Mouse (Mus musculus) kidney, adult 9 months (tissue): Measurements from ENCODE around the gene Mrps33.

ENCODE experiments used
- DNase-seq: peaks from one replicate; pipeline ENCODE4 v3.0.0; 2022

The Mrps33 gene

GRCm38 (mm10) chr6:39810612-39811116 lies at the start of gene Mrps33:
TSS of gene Mrps33 (minus strand) at chr6:39810988.
- DNase-seq: peak; percentile 99

DNA sequence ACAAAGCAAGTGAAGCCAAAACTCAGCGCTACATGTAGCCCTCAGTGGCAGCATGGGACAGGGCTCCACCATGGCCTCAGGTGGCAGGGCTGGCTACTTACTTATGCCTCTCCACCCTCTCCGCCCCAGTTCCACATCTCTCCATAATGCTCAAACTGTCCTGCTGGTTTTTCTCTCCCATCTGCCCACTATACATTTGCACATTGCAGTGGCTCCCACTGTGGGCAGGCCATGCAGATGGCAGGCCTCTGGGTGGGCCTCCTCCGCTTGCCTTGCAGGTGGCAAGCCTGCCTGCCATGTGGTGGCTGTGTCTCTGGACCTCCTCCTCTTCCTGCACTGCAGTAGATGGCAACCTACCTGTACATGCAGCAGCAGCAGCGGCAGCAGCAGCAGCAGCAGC lies 38.9 kb upstream of the Mrps33 start:
- DNase-seq: no peak

DNA sequence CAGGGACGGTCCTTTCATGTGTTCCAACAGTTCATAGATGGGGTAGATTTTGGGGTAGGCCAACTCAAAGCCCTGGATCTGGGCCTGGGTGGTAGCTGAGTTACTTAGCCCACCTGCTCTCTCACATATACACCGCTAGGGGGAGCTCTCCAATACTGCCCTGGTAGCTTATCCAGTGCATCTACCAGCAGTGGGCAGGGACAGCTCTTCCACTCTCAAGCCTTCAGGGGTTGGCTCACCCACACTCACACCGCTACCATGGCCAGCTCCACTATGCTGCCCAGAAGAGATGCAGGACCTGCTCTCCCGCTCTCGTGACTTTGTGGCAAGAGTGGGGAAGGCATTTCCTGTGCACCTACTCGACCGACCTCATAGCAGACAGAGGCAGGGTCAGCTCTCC lies 38.0 kb upstream of the Mrps33 start:
- peak; percentile 21 for DNase-seq

DNA sequence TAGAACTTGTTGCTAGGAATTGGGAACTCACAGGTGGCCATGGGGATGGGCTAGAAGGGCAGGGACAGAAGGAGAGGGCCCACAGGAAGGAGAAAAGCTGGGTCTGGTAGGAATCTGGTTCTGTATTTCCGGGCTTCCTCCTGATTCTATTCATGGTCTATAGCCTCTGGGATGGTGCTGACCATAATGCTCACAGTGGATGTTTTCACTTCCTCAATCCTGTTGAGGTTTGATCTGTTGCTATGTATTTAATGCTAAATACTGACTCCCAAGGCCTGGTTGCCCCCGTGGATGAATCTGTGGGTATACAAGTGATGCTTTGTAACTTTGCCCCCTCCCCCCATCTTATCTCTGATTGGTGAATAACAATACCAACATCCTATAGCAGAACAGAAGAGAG lies 36.8 kb upstream of the Mrps33 start:
- DNase-seq: no peak

GRCm38 (mm10) chr6:39843698-39844342 lies 33.0 kb upstream of the Mrps33 start:
- DNase-seq: no peak

DNA sequence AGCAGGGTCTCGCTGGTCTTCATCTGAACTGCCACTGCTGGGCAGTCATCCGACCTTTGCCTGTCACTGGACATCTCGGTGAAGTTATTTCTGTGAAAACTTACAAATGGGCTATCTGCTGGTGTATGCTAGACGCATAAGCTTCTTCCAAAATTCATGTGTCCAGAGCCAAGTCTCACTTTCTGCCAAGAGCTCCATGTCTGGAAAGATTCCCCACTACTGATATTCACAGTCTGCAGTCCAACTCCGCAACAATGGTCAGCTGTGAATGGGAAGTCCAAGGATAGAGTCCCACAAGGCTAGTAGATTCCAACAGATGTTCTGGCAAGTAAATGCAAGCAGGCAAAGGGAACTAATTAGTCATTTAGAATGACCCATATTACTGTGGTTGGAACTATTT lies 17.9 kb upstream of the Mrps33 start:
- no peak for DNase-seq

DNA sequence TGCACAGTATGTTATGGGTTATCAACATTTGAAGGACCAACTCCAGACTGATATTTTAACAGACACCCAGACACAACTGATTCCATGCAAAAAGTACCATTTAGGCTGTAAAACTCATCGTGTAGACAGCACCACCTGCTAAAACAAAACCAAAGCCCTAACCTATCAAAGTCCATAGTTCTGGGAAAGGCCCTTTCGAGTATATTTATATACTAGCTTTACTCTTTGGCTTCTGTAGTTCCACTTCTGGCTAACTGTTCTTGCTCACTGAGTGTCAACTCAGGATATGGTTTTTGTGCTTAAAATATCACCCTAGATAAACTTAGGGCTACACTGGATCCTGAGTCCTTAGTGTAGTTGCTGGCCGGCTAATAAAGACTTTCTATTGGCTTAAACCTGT lies 10.5 kb upstream of the Mrps33 start:
- DNase-seq: no peak

- DNase-seq: no peak
Observed at GRCm38 (mm10) chr6:39818922-39819321, 8.1 kb upstream of the Mrps33 start.

DNA sequence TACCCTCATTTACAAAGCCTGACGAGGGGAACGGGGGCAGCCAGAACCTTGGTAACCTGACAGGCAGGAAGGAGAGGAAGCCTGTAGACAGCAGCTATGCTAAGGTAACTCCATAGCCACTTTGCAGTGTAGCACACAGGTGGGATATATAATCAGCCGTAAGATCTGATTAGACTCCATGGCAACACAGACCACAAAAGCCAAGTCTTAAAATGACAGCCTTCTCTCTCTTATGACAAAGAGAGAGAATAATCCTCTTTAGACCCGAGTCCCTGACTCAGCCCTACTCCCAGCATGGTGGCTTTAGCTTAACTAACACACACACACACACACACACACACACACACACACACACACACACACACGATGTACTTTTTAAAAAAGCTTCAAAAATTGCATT lies 2.3 kb downstream of the Mrps33 start:
- no peak for DNase-seq

DNA sequence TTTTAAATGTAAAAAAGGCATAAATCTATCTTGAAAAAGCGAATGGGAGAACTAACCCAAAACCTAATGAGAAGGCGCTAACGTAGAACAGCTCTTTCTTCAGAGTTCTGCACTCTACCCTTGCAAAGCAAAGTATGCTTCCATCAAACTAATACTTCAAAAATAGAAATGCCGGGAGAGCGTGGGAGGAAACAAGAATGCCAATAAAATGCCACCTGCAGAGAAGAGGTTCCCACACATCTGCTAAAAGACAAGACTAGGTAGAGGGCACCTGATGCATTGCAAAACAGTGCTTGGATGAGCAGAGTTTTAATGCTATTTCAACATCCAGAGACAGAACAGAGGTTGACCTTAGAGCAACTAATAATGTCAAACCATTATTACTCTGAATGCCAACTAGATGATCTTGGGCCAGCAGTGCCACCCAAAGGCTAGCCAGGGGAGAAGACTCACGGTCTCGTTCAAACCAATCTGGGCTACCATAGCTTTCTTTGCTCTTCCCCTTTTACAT lies 3.7 kb downstream of the Mrps33 start:
- DNase-seq: no peak

- DNase-seq: no peak
Observed at GRCm38 (mm10) chr6:39806336-39806735, 4.5 kb downstream of the Mrps33 start.

DNA sequence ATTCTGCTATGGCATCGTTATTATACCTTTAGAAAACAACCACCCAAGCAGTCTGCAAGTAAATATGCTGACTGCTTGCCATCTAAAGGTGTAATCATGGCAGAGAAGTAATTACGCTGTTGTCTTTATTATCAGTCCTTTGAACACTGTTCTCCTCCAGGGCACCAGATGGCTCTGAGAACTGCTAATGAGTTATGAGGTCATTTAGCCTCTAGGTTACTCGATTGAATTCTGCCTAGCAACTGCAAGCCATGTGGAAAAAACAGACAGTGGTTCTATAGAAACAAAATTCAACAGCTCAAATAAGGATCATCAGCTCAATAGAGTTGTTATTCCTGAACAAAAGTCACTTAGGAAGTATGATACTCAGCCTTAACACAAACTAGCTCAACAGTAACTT lies 4.9 kb downstream of the Mrps33 start:
- DNase-seq: no peak

GRCm38 (mm10) chr6:39800977-39801376 lies 9.8 kb downstream of the Mrps33 start:
- no peak for DNase-seq

DNA sequence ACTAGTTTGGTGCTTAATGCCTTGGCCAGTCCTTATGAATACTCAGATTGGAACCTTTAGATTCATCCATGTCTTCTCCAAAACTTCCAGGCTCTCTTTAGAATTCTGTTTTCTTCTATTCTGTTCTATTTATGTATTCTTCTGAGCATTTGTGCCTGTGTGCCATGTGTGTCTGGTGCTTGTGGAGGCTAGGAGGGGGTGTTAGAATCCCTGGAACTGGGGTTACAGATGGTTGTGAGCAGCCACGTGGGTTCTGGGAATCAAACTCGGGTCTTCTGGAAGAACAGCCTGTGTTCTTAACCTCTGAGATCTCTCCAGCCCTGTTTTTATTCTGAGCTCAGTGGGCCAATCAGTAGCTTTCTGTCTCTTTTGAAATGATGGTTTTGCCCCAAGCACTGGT lies 13.7 kb downstream of the Mrps33 start:
- no peak for DNase-seq

DNA sequence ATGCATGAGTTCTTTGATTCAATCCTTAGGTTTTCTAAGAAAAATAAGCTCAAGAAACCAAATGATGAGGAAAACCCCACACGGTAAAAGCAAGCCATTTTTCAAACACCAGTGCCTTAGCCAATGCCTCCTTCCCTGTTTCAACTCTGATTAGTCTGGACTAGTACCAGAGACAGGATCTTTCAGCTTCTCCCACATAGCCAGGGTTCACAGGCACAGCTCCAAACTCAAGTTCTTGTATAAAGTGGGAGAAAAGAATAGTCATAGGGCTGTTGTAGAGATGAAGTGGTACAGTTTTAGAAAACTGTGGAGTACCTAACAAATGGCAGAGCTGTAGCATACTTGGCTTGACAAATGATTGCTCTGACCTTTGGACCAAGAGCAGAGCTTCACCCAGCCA lies 14.6 kb downstream of the Mrps33 start:
- no peak for DNase-seq

- no peak for DNase-seq
Observed at GRCm38 (mm10) chr6:39791806-39792205, 19.0 kb downstream of the Mrps33 start.

- DNase-seq: no peak
Observed at GRCm38 (mm10) chr6:39788408-39788807, 22.4 kb downstream of the Mrps33 start.

DNA sequence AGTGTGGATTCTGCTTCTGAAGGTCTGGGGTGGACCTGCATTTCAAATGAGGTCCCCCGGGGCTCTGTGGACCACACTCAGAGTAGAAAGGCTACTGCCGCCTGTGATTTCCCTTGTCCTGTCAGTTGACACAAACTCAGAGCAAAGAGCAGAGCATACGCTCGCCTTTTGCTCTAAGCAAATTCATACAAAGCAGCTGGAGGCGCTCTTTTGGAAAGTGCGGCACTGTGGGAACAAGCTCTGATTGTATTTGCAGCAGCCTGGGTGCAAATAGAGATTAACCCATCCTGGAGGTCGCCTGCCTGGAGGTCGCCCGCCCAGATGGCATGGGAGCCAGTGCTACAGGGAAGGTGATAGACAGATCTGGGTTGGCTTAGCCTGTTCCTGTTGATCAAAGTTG lies 23.0 kb downstream of the Mrps33 start:
- no peak for DNase-seq

- DNase-seq: no peak
Observed at GRCm38 (mm10) chr6:39785944-39786343, 24.8 kb downstream of the Mrps33 start.

- DNase-seq: no peak
Observed at GRCm38 (mm10) chr6:39783521-39783920, 27.3 kb downstream of the Mrps33 start.

DNA sequence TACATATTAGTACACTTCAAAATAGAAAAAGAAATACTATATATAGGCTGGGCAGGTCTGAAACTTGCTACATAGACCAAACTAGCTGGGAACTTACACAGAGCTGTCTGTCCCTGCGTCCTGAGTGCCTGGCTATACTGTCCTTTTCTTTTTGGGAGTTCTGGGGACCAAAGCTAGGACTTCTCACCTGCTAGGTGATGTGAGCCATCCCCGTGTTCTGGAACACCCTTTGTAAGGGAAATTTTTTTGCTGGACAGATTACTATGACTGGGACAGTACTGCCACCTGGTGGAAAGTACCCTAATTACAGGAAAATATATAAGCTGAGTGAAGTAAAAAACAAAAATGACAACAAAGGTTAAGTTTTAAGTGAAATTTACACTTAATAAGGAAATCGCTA lies 28.2 kb downstream of the Mrps33 start:
- DNase-seq: peak; percentile 78

DNA sequence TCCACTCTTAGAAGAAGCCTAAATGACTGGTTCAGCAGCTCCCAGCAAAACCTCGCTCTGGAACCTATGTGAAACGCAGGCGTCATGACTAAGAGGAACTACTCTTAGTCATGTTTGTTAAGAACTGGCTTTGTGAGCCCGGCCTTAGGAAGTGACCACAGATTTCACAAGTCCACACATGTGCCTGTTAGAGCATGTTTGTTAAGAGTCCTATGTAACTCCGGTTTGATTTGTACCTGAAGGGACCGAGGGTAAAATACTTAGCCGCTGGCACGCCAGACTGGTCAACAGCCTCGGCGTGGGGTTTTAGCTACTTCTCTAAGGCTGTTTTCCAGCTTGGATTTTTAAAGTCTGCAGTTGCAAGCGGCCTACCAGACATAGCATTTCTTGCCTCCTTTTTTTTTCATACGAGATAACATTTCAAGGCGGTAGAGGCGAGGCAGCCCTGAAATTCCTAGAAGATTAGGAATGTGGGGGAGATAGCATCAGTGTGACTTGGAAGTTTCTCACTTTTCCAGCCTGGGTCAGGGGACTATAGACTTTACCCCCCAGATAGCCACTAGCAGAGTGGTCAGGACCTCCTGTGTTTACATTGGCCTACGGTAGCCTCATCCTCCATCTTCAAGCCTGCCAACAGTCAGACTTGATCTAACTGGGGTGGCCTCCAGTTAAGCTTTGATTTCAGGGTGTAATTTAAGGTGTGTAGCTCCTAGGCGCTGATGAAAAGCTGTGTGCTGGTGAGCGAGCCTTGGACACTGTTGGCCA lies 28.8 kb downstream of the Mrps33 start:
- DNase-seq: peak; percentile 11

- peak; percentile 40 for DNase-seq
Observed at GRCm38 (mm10) chr6:39780857-39781666, 29.7 kb downstream of the Mrps33 start.
